Mouse (Mus musculus): ENCODE measurements at regions not wholly inside any gene's neighbourhood (a gene's known extent, or its start where the extent isn't known, plus 50 kb on each side); places are given as distances from the start of the nearest gene placed in this dataset.
A peak's percentile ranks its signal among the peaks of the same experiment; 100 is the strongest.
"Not testable (repeated sequence)": the region's sequence is repeated elsewhere in the genome, so short reads cannot be mapped to it uniquely, and the experiment has no call there.

- H3K27ac ChIP-seq, result no peak overlapping the region
- H3K4me3 ChIP-seq, result no peak overlapping the region
- WGBS, result 57% methylated on average over 4 of the region's 4 CpGs
- H3K36me3 ChIP-seq, result no peaks in the 10 kb centered on the region
- H3K9me3 ChIP-seq, result no peaks in the 10 kb centered on the region
- H3K9ac ChIP-seq, result no peak overlapping the region
- 0 out of 2 replicates have a peak, but pooled peaks cover 3% of the 10 kb centered on the region for H3K4me1 ChIP-seq
- peak; percentile 56; the same call in 1 of the 2 replicates for ATAC-seq (ENCODE audit: insufficient number of reproducible peaks, insufficient read depth, low FRiP score, low TSS enrichment, low read depth)
- H3K4me2 ChIP-seq, result no peak overlapping the region
- no peaks in the 10 kb centered on the region for H3K27me3 ChIP-seq
Observed at GRCm38 (mm10) chr7:111191674-111192073, 108.8 kb upstream of the Eif4g2 start.

- Histone ChIP-seq H3K4me2 (no peak overlapping the region), H3K9me3 (no peaks in the 10 kb centered on the region), H3K9ac (no peak overlapping the region), H3K4me1 (0 out of 2 replicates have a peak, but pooled peaks cover 3% of the 10 kb centered on the region), H3K27ac (no peak overlapping the region), H3K27me3 (no peaks in the 10 kb centered on the region), H3K4me3 (no peak overlapping the region), H3K36me3 (no peaks in the 10 kb centered on the region)
- ATAC-seq (ENCODE audit: insufficient number of reproducible peaks, insufficient read depth, low FRiP score, low TSS enrichment, low read depth), result peak; percentile 43; the same call in 1 of the 2 replicates
Observed at GRCm38 (mm10) chr7:111191216-111191615, 108.4 kb upstream of the Eif4g2 start.

- Histone ChIP-seq H3K27ac (no peak overlapping the region), H3K9ac (no peak overlapping the region), H3K4me1 (0 out of 2 replicates have a peak, but pooled peaks cover 6% of the 10 kb centered on the region), H3K27me3 (no peaks in the 10 kb centered on the region), H3K4me3 (no peak overlapping the region), H3K9me3 (no peaks in the 10 kb centered on the region), H3K36me3 (no peaks in the 10 kb centered on the region), H3K4me2 (no peak overlapping the region)
- no peak for ATAC-seq (ENCODE audit: insufficient number of reproducible peaks, insufficient read depth, low FRiP score, low TSS enrichment, low read depth)
- 82% methylated on average over 4 of the region's 4 CpGs for WGBS
Observed at GRCm38 (mm10) chr7:111189731-111190130, 106.9 kb upstream of the Eif4g2 start.

GRCm38 (mm10) chr7:111185954-111186353, 103.1 kb upstream of the Eif4g2 start:
- no peak overlapping the region for H3K9ac ChIP-seq
- H3K27ac ChIP-seq, result no peak overlapping the region
- 0 out of 2 replicates have a peak, but pooled peaks cover 5% of the 10 kb centered on the region for H3K27me3 ChIP-seq
- 80% methylated on average over 7 of the region's 7 CpGs for WGBS
- 0 out of 2 replicates have a peak, but pooled peaks cover 6% of the 10 kb centered on the region for H3K4me1 ChIP-seq
- no peaks in the 10 kb centered on the region for H3K36me3 ChIP-seq
- H3K4me2 ChIP-seq, result no peak overlapping the region
- no peak for ATAC-seq (ENCODE audit: insufficient number of reproducible peaks, insufficient read depth, low FRiP score, low TSS enrichment, low read depth)
- H3K4me3 ChIP-seq, result no peak overlapping the region
- no peaks in the 10 kb centered on the region for H3K9me3 ChIP-seq

GRCm38 (mm10) chr7:111183512-111183911, 100.7 kb upstream of the Eif4g2 start:
- peak overlapping the region; percentile 33 for H3K27ac ChIP-seq
- no peaks in the 10 kb centered on the region for H3K36me3 ChIP-seq
- peaks cover 17% of the 10 kb centered on the region for H3K4me1 ChIP-seq
- 0 out of 2 replicates have a peak, but pooled peaks cover 5% of the 10 kb centered on the region for H3K27me3 ChIP-seq
- no peak overlapping the region for H3K4me2 ChIP-seq
- no peaks in the 10 kb centered on the region for H3K9me3 ChIP-seq
- no peak for ATAC-seq (ENCODE audit: insufficient number of reproducible peaks, insufficient read depth, low FRiP score, low TSS enrichment, low read depth)
- no peak overlapping the region for H3K9ac ChIP-seq
- 53% methylated on average over 3 of the region's 3 CpGs for WGBS
- no peak overlapping the region for H3K4me3 ChIP-seq

- H3K4me3 ChIP-seq, result no peak overlapping the region
- no peak overlapping the region for H3K4me2 ChIP-seq
- no peak overlapping the region for H3K9ac ChIP-seq
- no peak overlapping the region for H3K27ac ChIP-seq
- H3K36me3 ChIP-seq, result no peaks in the 10 kb centered on the region
- ATAC-seq (ENCODE audit: insufficient number of reproducible peaks, insufficient read depth, low FRiP score, low TSS enrichment, low read depth), result no peak
- H3K27me3 ChIP-seq, result 0 out of 2 replicates have a peak, but pooled peaks cover 5% of the 10 kb centered on the region
- WGBS, result 66% methylated on average over 3 of the region's 3 CpGs
- H3K4me1 ChIP-seq, result peaks cover 17% of the 10 kb centered on the region
- H3K9me3 ChIP-seq, result no peaks in the 10 kb centered on the region
Observed at GRCm38 (mm10) chr7:111182319-111182718, 99.5 kb upstream of the Eif4g2 start.

- WGBS, result 44% methylated on average over 7 of the region's 7 CpGs
- Histone ChIP-seq H3K4me1 (peaks cover 15% of the 10 kb centered on the region), H3K27ac (peak overlapping the region; percentile 57), H3K4me2 (no peak overlapping the region), H3K27me3 (0 out of 2 replicates have a peak, but pooled peaks cover 5% of the 10 kb centered on the region), H3K9ac (no peak overlapping the region), H3K4me3 (no peak overlapping the region), H3K36me3 (no peaks in the 10 kb centered on the region), H3K9me3 (no peaks in the 10 kb centered on the region)
- peak; percentile 49; the same call in 1 of the 2 replicates for ATAC-seq (ENCODE audit: insufficient number of reproducible peaks, insufficient read depth, low FRiP score, low TSS enrichment, low read depth)
Observed at GRCm38 (mm10) chr7:111179401-111180271, 96.8 kb upstream of the Eif4g2 start.

- H3K36me3 ChIP-seq, result no peaks in the 10 kb centered on the region
- peaks cover 3% of the 10 kb centered on the region for H3K4me1 ChIP-seq
- H3K27me3 ChIP-seq, result no peaks in the 10 kb centered on the region
- no peak overlapping the region for H3K27ac ChIP-seq
- no peak overlapping the region for H3K9ac ChIP-seq
- 84% methylated on average over 9 of the region's 9 CpGs for WGBS
- H3K4me2 ChIP-seq, result no peak overlapping the region
- no peak overlapping the region for H3K4me3 ChIP-seq
- no peaks in the 10 kb centered on the region for H3K9me3 ChIP-seq
- ATAC-seq (ENCODE audit: insufficient number of reproducible peaks, insufficient read depth, low FRiP score, low TSS enrichment, low read depth), result no peak
Observed at GRCm38 (mm10) chr7:111174393-111175124, 91.7 kb upstream of the Eif4g2 start.

- Histone ChIP-seq H3K4me1 (no peaks in the 10 kb centered on the region), H3K4me3 (no peak overlapping the region), H3K9ac (no peak overlapping the region), H3K27ac (no peak overlapping the region), H3K4me2 (no peak overlapping the region), H3K27me3 (no peaks in the 10 kb centered on the region), H3K9me3 (no peaks in the 10 kb centered on the region), H3K36me3 (no peaks in the 10 kb centered on the region)
- no peak for ATAC-seq (ENCODE audit: insufficient number of reproducible peaks, insufficient read depth, low FRiP score, low TSS enrichment, low read depth)
- 83% methylated on average over 2 of the region's 2 CpGs for WGBS
Observed at GRCm38 (mm10) chr7:111172061-111172460, 89.2 kb upstream of the Eif4g2 start.

GRCm38 (mm10) chr7:111168546-111169233, 85.9 kb upstream of the Eif4g2 start:
- H3K4me2 ChIP-seq; H3K36me3 ChIP-seq; H3K4me3 ChIP-seq; H3K9ac ChIP-seq; H3K4me1 ChIP-seq; H3K27me3 ChIP-seq; ATAC-seq (ENCODE audit: insufficient number of reproducible peaks, insufficient read depth, low FRiP score, low TSS enrichment, low read depth); H3K27ac ChIP-seq; H3K9me3 ChIP-seq: not testable (repeated sequence)
- 93% methylated on average over 3 of the region's 3 CpGs for WGBS

GRCm38 (mm10) chr7:111164994-111165393, 82.2 kb upstream of the Eif4g2 start:
- WGBS, result 66% methylated on average over 3 of the region's 3 CpGs
- H3K4me3 ChIP-seq, result no peak overlapping the region
- H3K27me3 ChIP-seq, result no peaks in the 10 kb centered on the region
- no peak for ATAC-seq (ENCODE audit: insufficient number of reproducible peaks, insufficient read depth, low FRiP score, low TSS enrichment, low read depth)
- H3K36me3 ChIP-seq, result no peaks in the 10 kb centered on the region
- H3K9ac ChIP-seq, result no peak overlapping the region
- no peak overlapping the region for H3K27ac ChIP-seq
- no peak overlapping the region for H3K4me2 ChIP-seq
- H3K9me3 ChIP-seq, result no peaks in the 10 kb centered on the region
- no peaks in the 10 kb centered on the region for H3K4me1 ChIP-seq

Measured in embryonic facial prominence, embryonic 13.5 days (tissue).